Mouse (Mus musculus) spleen, adult 2 months (tissue): ENCODE data around the gene Med4.

ENCODE experiments used
- CTCF ChIP-seq: fragments of 200-500 bp; IDR thresholded peaks from 2 replicates; pipeline ENCODE4 v1.5.1; 2011; ENCODE audit warnings: mild to moderate bottlenecking, inconsistent platforms; ENCODE audit not compliant: insufficient read depth, insufficient read length, insufficient replicate concordance; ENCODE audit errors: extremely low read depth
- POLR2A ChIP-seq: fragments of 200-500 bp; IDR thresholded peaks from 2 replicates; pipeline ENCODE4 v1.6.1; 2011; ENCODE audit warnings: low read depth, low read length, inconsistent platforms

DNA sequence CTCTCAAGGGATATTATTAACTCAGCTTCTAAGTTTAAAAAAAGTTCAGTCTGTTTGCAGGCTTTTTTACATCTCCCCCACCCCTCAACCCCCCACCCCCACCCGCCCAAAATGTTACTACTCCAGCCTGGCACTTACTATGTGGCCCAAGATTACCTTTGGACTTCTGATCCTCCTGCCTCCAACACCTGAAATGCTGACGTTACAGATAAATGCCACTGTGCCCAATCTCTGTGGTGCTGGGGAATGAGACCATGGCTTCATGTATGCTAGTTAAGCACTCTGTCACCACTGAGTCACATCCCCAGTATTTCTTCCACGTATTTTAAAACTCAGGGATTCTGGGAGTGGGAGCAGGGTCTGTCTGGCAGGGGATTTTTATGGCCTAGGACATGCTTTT is 40.5 kb downstream of the Med4 start:
- TF ChIP-seq POLR2A, result no peak
- no peak for TF ChIP-seq CTCF
